Mouse (Mus musculus) thymus, adult 2 months (tissue): Measurements from ENCODE around the gene Sptan1.

ENCODE experiments used
- CTCF ChIP-seq: fragments of 200-500 bp; IDR thresholded peaks from 2 replicates; pipeline ENCODE4 v1.5.1; 2012; ENCODE audit warnings: mild to moderate bottlenecking, control low read depth, low read length, moderate library complexity, borderline replicate concordance; ENCODE audit not compliant: control insufficient read depth, poor library complexity, insufficient read depth; ENCODE audit errors: extremely low read depth
- POLR2A ChIP-seq: fragments of 200-500 bp; IDR thresholded peaks from 2 replicates; pipeline ENCODE4 v1.6.1; 2012; ENCODE audit warnings: mild to moderate bottlenecking, low read length, control low read depth, moderate library complexity; ENCODE audit not compliant: control insufficient read depth, poor library complexity, insufficient read depth; ENCODE audit errors: extremely low read depth

DNA sequence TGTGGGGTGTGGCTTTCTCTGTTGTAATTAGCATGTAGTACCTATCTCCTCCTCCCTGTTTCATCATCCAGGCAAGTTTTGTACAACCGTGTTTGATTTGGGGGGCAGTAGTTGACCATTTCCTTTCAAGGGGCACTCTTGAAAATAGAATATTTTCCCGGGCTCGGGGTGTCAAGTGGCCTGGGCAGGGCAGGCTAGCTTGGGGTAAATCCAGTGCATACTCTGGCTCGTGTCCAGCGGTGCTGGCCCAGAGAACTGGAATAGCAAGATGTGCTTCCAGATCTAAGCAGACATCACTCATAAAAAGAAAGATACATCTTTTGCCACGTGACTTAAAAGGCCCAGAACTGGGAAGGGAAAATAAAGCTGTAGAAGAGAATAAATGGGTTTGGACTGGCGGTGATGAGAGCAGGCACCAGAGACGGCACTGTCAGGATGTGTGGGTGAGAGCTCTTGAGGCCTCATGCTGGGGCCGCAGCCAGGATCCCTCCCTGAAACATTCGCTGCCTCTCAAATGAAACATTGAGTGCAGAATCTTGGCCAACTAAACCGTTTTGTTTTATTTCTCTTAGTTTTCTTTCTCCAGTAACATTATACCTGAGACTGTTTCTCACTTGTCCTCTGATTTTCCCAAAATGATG, 49.1 kb downstream of the Sptan1 start:
- TF ChIP-seq CTCF (no peak), POLR2A (no peak)
